Mouse (Mus musculus) midbrain, embryonic 12.5 days (tissue): ENCODE results near the gene Ppp1r15b. TPM values are rescaled to one million over a fixed set of nuclear protein-coding genes. Genes with fewer than 3 reads are reported as not detected.

ENCODE experiments used
- ATAC-seq: fragments of 200-750 bp; cut with Nextera tagmentation; 2 replicates; pipeline ENCODE4 v1.8.0; 2017; ENCODE audit warnings: low read depth, moderate TSS enrichment, moderate library complexity; ENCODE audit not compliant: low FRiP score
- H3K27ac ChIP-seq: fragments of 300-500 bp; sonication (generic); replicated peaks from 2 replicates; pipeline ENCODE4 v1.5.1; 2016; ENCODE audit warnings: mild to moderate bottlenecking
- H3K27me3 ChIP-seq: fragments of 300-500 bp; sonication (generic); 2 replicates; pipeline ENCODE4 v1.6.1; 2016; ENCODE audit warnings: mild to moderate bottlenecking
- H3K36me3 ChIP-seq: fragments of 300-500 bp; sonication (generic); 2 replicates; pipeline ENCODE4 v1.6.1; 2016
- H3K4me1 ChIP-seq: fragments of 300-500 bp; sonication (generic); 2 replicates; pipeline ENCODE4 v1.6.1; 2016
- H3K4me2 ChIP-seq: fragments of 300-500 bp; sonication (generic); replicated peaks from 2 replicates; pipeline ENCODE4 v1.6.1; 2016; ENCODE audit warnings: mild to moderate bottlenecking, moderate library complexity
- H3K4me3 ChIP-seq: fragments of 300-500 bp; sonication (generic); 2 replicates; pipeline ENCODE4 v1.5.1; 2016; ENCODE audit warnings: mild to moderate bottlenecking
- H3K9ac ChIP-seq: fragments of 300-500 bp; sonication (generic); replicated peaks from 2 replicates; pipeline ENCODE4 v1.6.1; 2016; ENCODE audit warnings: mild to moderate bottlenecking, moderate library complexity
- H3K9me3 ChIP-seq: fragments of 300-500 bp; sonication (generic); 2 replicates; pipeline ENCODE4 v1.6.1; 2016; ENCODE audit warnings: mild to moderate bottlenecking
- WGBS: fragments of 180-500 bp; shearing (Covaris S2); methylation state at CpG from one replicate; pipeline ENCODE4 v1.1.7; 2016; 5-methylcytosine and 5-hydroxymethylcytosine counted together
- polyA plus RNA-seq: library from polyadenylated mRNA; unstranded; fragments of >200 nt; fragmentation: Nextera tagmentation; extraction: Ambion mirVana; gene quantifications from 2 replicates; pipeline ENCODE4 v1.2.1, GENCODE M21; 2016

Gene Ppp1r15b
- polyA plus RNA-seq, 1 experiment from 2014 or later: 52.7 TPM

GRCm38 (mm10) chr1:133093719-133094118 lies 37.2 kb upstream of the Ppp1r15b start:
- no peaks in the 10 kb centered on the region for H3K9me3 ChIP-seq
- no peak for ATAC-seq
- WGBS: 86% methylated on average over 7 of the region's 7 CpGs
- no peak overlapping the region for H3K4me3 ChIP-seq
- H3K36me3 ChIP-seq: peaks cover 96% of the 10 kb centered on the region
- no peak overlapping the region for H3K4me2 ChIP-seq
- H3K4me1 ChIP-seq: no peaks in the 10 kb centered on the region
- no peak overlapping the region for H3K9ac ChIP-seq
- no peak overlapping the region for H3K27ac ChIP-seq
- H3K27me3 ChIP-seq: no peaks in the 10 kb centered on the region

- no peak overlapping the region for H3K27ac ChIP-seq
Observed at GRCm38 (mm10) chr1:133100980-133101798, 29.8 kb upstream of the Ppp1r15b start.

GRCm38 (mm10) chr1:133102108-133102507 lies 28.8 kb upstream of the Ppp1r15b start:
- Histone ChIP-seq H3K4me1 (peaks cover 3% of the 10 kb centered on the region; the same call in 1 of the 2 replicates), H3K4me3 (no peak overlapping the region), H3K27ac (no peak overlapping the region), H3K27me3 (no peaks in the 10 kb centered on the region), H3K36me3 (peaks cover 95% of the 10 kb centered on the region), H3K4me2 (no peak overlapping the region), H3K9me3 (no peaks in the 10 kb centered on the region), H3K9ac (no peak overlapping the region)
- 86% methylated on average over 5 of the region's 5 CpGs for WGBS
- ATAC-seq: no peak

More at GRCm38 (mm10) chr1:133100980-133101798, 29.8 kb upstream of the Ppp1r15b start:
- ATAC-seq: 0 out of 2 replicates have a peak, but pooled peaks have one; percentile 34
- Histone ChIP-seq H3K36me3 (peaks cover 95% of the 10 kb centered on the region), H3K4me2 (no peak overlapping the region), H3K4me3 (no peak overlapping the region), H3K9me3 (no peaks in the 10 kb centered on the region), H3K9ac (no peak overlapping the region), H3K4me1 (peaks cover 3% of the 10 kb centered on the region; the same call in 1 of the 2 replicates), H3K27me3 (no peaks in the 10 kb centered on the region)
- WGBS: 43% methylated on average over 17 of the region's 17 CpGs

- H3K36me3 ChIP-seq: peaks cover 88% of the 10 kb centered on the region
Observed at GRCm38 (mm10) chr1:133103315-133103714, 27.6 kb upstream of the Ppp1r15b start.

GRCm38 (mm10) chr1:133103871-133104270 lies 27.1 kb upstream of the Ppp1r15b start:
- Histone ChIP-seq H3K36me3 (peaks cover 87% of the 10 kb centered on the region), H3K9ac (no peak overlapping the region), H3K9me3 (no peaks in the 10 kb centered on the region), H3K4me3 (no peak overlapping the region), H3K27ac (no peak overlapping the region), H3K27me3 (no peaks in the 10 kb centered on the region), H3K4me1 (peaks cover 3% of the 10 kb centered on the region; the same call in 1 of the 2 replicates), H3K4me2 (no peak overlapping the region)
- ATAC-seq: no peak
- WGBS: 95% methylated on average over 6 of the region's 6 CpGs

More at GRCm38 (mm10) chr1:133103315-133103714, 27.6 kb upstream of the Ppp1r15b start:
- 94% methylated on average over 7 of the region's 7 CpGs for WGBS
- H3K27ac ChIP-seq: no peak overlapping the region
- no peak for ATAC-seq
- H3K4me2 ChIP-seq: no peak overlapping the region
- peaks cover 3% of the 10 kb centered on the region; the same call in 1 of the 2 replicates for H3K4me1 ChIP-seq
- no peak overlapping the region for H3K4me3 ChIP-seq
- no peak overlapping the region for H3K9ac ChIP-seq
- H3K27me3 ChIP-seq: no peaks in the 10 kb centered on the region
- no peaks in the 10 kb centered on the region for H3K9me3 ChIP-seq

GRCm38 (mm10) chr1:133116108-133116507 lies 14.8 kb upstream of the Ppp1r15b start:
- no peak for ATAC-seq
- Histone ChIP-seq H3K36me3 (0 out of 2 replicates have a peak, but pooled peaks cover 5% of the 10 kb centered on the region), H3K27me3 (no peaks in the 10 kb centered on the region), H3K4me1 (no peaks in the 10 kb centered on the region), H3K27ac (no peak overlapping the region), H3K4me2 (no peak overlapping the region), H3K9me3 (no peaks in the 10 kb centered on the region), H3K9ac (no peak overlapping the region), H3K4me3 (no peak overlapping the region)
- WGBS: 93% methylated on average over 4 of the region's 4 CpGs

GRCm38 (mm10) chr1:133118127-133118526 lies 12.8 kb upstream of the Ppp1r15b start:
- Histone ChIP-seq H3K36me3 (0 out of 2 replicates have a peak, but pooled peaks cover 5% of the 10 kb centered on the region), H3K4me1 (no peaks in the 10 kb centered on the region), H3K27me3 (no peaks in the 10 kb centered on the region), H3K4me3 (no peak overlapping the region), H3K4me2 (no peak overlapping the region), H3K9ac (no peak overlapping the region), H3K27ac (no peak overlapping the region), H3K9me3 (no peaks in the 10 kb centered on the region)
- no peak for ATAC-seq
- WGBS: 87% methylated on average over 5 of the region's 5 CpGs

GRCm38 (mm10) chr1:133118844-133119243 lies 12.1 kb upstream of the Ppp1r15b start:
- WGBS: 92% methylated on average over 3 of the region's 3 CpGs
- H3K9ac ChIP-seq: no peak overlapping the region

GRCm38 (mm10) chr1:133119931-133120712 lies 10.8 kb upstream of the Ppp1r15b start:
- Histone ChIP-seq H3K4me3 (no peak overlapping the region), H3K9ac (no peak overlapping the region), H3K4me2 (no peak overlapping the region), H3K4me1 (no peaks in the 10 kb centered on the region), H3K36me3 (0 out of 2 replicates have a peak, but pooled peaks cover under 1% of the 10 kb centered on the region), H3K27me3 (no peaks in the 10 kb centered on the region), H3K27ac (no peak overlapping the region), H3K9me3 (no peaks in the 10 kb centered on the region)
- no peak for ATAC-seq
- 75% methylated on average over 7 of the region's 7 CpGs for WGBS

More at GRCm38 (mm10) chr1:133118844-133119243, 12.1 kb upstream of the Ppp1r15b start:
- no peaks in the 10 kb centered on the region for H3K4me1 ChIP-seq
- no peak overlapping the region for H3K4me3 ChIP-seq
- H3K27me3 ChIP-seq: no peaks in the 10 kb centered on the region
- H3K9me3 ChIP-seq: no peaks in the 10 kb centered on the region
- ATAC-seq: no peak
- 0 out of 2 replicates have a peak, but pooled peaks cover 5% of the 10 kb centered on the region for H3K36me3 ChIP-seq
- no peak overlapping the region for H3K4me2 ChIP-seq
- H3K27ac ChIP-seq: no peak overlapping the region

GRCm38 (mm10) chr1:133121246-133121645 lies 9.7 kb upstream of the Ppp1r15b start:
- WGBS: 70% methylated on average over 6 of the region's 6 CpGs
- ATAC-seq: no peak
- H3K9ac ChIP-seq: no peak overlapping the region
- no peaks in the 10 kb centered on the region for H3K4me1 ChIP-seq
- H3K27me3 ChIP-seq: no peaks in the 10 kb centered on the region
- H3K4me2 ChIP-seq: no peak overlapping the region
- no peak overlapping the region for H3K4me3 ChIP-seq
- no peaks in the 10 kb centered on the region for H3K9me3 ChIP-seq
- no peaks in the 10 kb centered on the region for H3K36me3 ChIP-seq
- no peak overlapping the region for H3K27ac ChIP-seq

GRCm38 (mm10) chr1:133124137-133124536 lies 6.8 kb upstream of the Ppp1r15b start:
- H3K9ac ChIP-seq: no peak overlapping the region
- no peaks in the 10 kb centered on the region for H3K4me1 ChIP-seq
- H3K36me3 ChIP-seq: no peaks in the 10 kb centered on the region
- no peaks in the 10 kb centered on the region for H3K9me3 ChIP-seq
- H3K27me3 ChIP-seq: no peaks in the 10 kb centered on the region
- no peak overlapping the region for H3K4me3 ChIP-seq
- 86% methylated on average over 6 of the region's 6 CpGs for WGBS
- no peak for ATAC-seq
- H3K27ac ChIP-seq: no peak overlapping the region
- H3K4me2 ChIP-seq: no peak overlapping the region
